Mouse (Mus musculus) adrenal gland, postnatal 10 days (tissue): ENCODE measurements around the gene Fscn2. TPM values are rescaled to one million over a fixed set of nuclear protein-coding genes. Genes with fewer than 3 reads are reported as not detected.
"Not testable (repeated sequence)": the region's sequence is repeated elsewhere in the genome, so short reads cannot be mapped to it uniquely, and the experiment has no call there.

Source experiments
- DNase-seq: peaks from one replicate; pipeline ENCODE4 v3.0.0; 2021; ENCODE audit warnings: mixed read lengths
- microRNA-seq: library from miRNA; unstranded; fragments of <30 nt; microRNA quantifications from one replicate; pipeline ENCODE4 v1.2.0, GENCODE M21; 2021
- total RNA-seq, 2 experiments: library from RNA; stranded (reverse); gene quantifications; 2 replicates each; pipeline ENCODE4 v1.2.3; 2021

Gene Fscn2
- total RNA-seq, 2 experiments from 2014 or later = 0.15 to 0.45 TPM

DNA sequence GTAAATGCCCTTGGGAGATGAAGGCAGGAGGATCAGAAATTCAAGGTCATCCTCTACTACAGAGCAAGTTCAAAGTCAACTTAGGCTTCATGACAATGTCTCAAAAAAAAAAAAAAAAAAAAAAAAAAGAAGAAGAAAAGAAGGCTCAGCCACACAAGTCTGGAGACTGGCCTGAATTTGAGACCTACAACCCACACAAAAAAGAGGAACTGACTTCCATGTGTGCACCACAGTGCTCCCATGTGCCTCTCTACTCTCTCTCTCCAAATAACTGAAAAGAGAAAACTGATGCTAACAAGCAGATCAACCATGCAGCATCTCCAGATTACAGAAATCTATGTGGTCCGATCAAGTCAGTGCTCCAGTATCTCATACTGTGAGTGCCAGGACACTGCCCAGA, 43.5 kb downstream of the Fscn2 start:
- no peak for DNase-seq

DNA sequence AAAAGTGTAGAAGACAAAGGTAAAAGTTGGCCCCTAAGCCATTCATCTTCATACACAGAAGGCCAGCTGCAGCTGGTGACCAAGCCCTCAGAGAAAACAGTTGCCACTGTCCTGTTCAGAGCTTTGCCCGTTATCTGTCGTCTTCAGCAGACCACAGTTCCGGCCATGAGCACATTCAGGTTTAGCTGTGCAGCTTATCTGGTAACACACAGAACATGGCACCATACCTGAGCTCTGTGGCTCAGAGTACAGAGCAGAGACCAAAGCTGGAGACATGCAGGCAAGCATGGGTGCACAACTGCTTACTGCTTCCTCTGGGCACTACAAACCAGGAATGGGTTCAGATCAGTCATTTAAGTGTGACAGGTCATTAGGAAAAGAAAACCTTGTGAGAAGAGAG, 44.5 kb downstream of the Fscn2 start:
- DNase-seq = no peak

DNA sequence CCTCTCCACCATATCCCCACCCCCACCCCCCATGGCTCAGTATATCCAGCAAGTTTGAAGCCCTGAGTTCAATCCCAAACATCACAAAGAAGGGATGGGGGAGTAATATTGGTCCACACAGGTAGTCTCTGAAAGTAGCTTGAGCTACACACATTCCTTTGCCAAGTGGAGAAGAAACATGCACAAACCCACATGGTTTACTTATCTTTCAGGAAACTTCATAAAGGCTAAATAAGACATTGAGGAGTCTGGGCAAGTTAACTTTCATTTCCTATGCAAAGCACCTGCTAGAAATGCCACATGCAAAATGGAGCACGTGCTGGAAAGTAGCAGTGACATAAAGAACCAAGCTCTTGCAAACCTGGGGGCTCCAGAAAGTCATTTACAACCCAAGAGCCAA, 45.1 kb downstream of the Fscn2 start:
- DNase-seq = no peak

DNA sequence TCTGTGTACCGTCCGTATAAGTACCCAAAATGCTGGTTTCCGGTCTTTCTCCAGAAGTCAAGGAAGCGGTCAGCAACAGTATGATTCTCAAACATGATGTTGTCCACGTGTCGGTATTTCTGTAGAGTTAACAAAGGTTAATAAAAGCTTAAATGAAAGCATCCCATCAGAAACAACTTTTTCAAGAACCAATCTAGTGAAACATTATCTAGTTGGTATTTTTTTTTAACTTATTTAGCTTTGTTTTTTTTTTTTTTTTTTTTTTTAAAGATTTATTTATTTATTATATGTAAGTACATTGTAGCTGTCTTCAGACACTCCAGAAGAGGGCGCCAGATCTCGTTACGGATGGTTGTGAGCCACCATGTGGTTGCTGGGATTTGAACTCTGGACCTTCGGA, 52.3 kb downstream of the Fscn2 start:
- not testable (repeated sequence) for DNase-seq

Small RNA genes lying within 50 kb of the gene (microRNA-seq; reads per million reads assigned to microRNA genes)
- gene Gm23419 (not detected), gene Mir6935 (not detected)

Other genes with a start within 250 kb of the Fscn2 start
- 100 to 1,000 TPM; 113 to 117 TPM for gene Slc38a10, start 210.2 kb upstream of the Fscn2 start, total RNA-seq
- 10 to 100 TPM; 13.8 to 20.5 TPM for gene Bahcc1, start 128.6 kb upstream of the Fscn2 start, total RNA-seq
- gene Actg1, start 13.0 kb upstream of the Fscn2 start, total RNA-seq = 100 to 1,000 TPM; 954 to 956 TPM
- 10 to 100 TPM; 19.5 to 26.4 TPM for gene Faap100, start 17.2 kb downstream of the Fscn2 start, total RNA-seq
- gene Nploc4, start 76.2 kb downstream of the Fscn2 start, total RNA-seq = 10 to 100 TPM; 59.7 to 67.0 TPM
- 1 to 10 TPM in 1 of 2 experiments, under 1 TPM in 1; 0.30 to 2.6 TPM for gene Tspan10, start 81.1 kb downstream of the Fscn2 start, total RNA-seq
- under 1 TPM in 1 of 2 experiments, not detected in 1; 0.94 TPM for gene Pde6g, start 92.0 kb downstream of the Fscn2 start, total RNA-seq
- 10 to 100 TPM; 59.0 to 82.0 TPM for gene Oxld1, start 96.5 kb downstream of the Fscn2 start, total RNA-seq
- 10 to 100 TPM; 16.1 to 18.8 TPM for gene Ccdc137, start 96.6 kb downstream of the Fscn2 start, total RNA-seq
- gene Arl16, start 106.1 kb downstream of the Fscn2 start, total RNA-seq = 10 to 100 TPM; 20.6 to 20.9 TPM
- gene Mrpl12, start 123.1 kb downstream of the Fscn2 start, total RNA-seq = 100 to 1,000 TPM; 179 to 189 TPM
- gene Slc25a10, start 130.3 kb downstream of the Fscn2 start, total RNA-seq = 10 to 100 TPM; 58.5 to 60.9 TPM
- gene Gcgr, start 169.2 kb downstream of the Fscn2 start, total RNA-seq = 10 to 100 TPM in 1 of 2 experiments, 1 to 10 TPM in 1; 9.6 to 15.7 TPM
- 10 to 100 TPM; 60.0 to 62.2 TPM for gene Mcrip1, start 188.2 kb downstream of the Fscn2 start, total RNA-seq
- 10 to 100 TPM in 1 of 2 experiments, 1 to 10 TPM in 1; 7.1 to 21.8 TPM for gene Ppp1r27, start 189.6 kb downstream of the Fscn2 start, total RNA-seq
- gene P4hb, start 211.7 kb downstream of the Fscn2 start, total RNA-seq = 100 to 1,000 TPM; 424 to 571 TPM
- 100 to 1,000 TPM; 281 to 286 TPM for gene Arhgdia, start 220.1 kb downstream of the Fscn2 start, total RNA-seq
- gene Alyref, start 236.8 kb downstream of the Fscn2 start, total RNA-seq = 100 to 1,000 TPM; 112 to 114 TPM
- 10 to 100 TPM; 73.1 to 86.4 TPM for gene Anapc11, start 236.9 kb downstream of the Fscn2 start, total RNA-seq
- 1 to 10 TPM; 1.0 to 1.3 TPM for gene Npb, start 246.9 kb downstream of the Fscn2 start, total RNA-seq